ENCODE assay signal across 9 mouse cellular contexts in genomic region chr19:7180756-7181405, GRCm38 (mm10). TPM values are rescaled to one million over a fixed set of nuclear protein-coding genes. Genes with fewer than 3 reads are reported as not detected.
DNase-seq lines count a peak whose midpoint lies in the region; ATAC-seq lines count a peak whose summit lies in the region.
"Had no signal": no experiment of that assay in that cellular context is flagged by ENCODE, and none has a peak within 500 bp of the region (broad histone marks: within the 10 kb centered on the region; RNA-seq: fewer than 3 reads in every experiment).

No protein-coding gene starts in this region.

- ATAC-seq in erythroid progenitor cell, adult 5-6 weeks (replicated peaks; ENCODE audit: low FRiP score, poor library complexity, severe bottlenecking), result no peak
- ATAC-seq: intestine, embryonic 15.5 days had no signal

- peak; percentile 61 for DNase-seq in gastrocnemius, adult 18-20 months (ENCODE audit: low spot score)
- no peak for DNase-seq in gastrocnemius, postnatal 10 days
- DNase-seq in lung, adult 18-20 months, result peak; percentile 57 to 62
- no peak for DNase-seq in lung, postnatal 14 days
- peak; percentile 71 to 84 for DNase-seq in cerebellum, postnatal 10 days
- peak; percentile 87 to 88 for DNase-seq in kidney, postnatal 36 days
- DNase-seq: thymus, postnatal 25 days had no signal

RNA-seq across cellular contexts. Expression of gene Otub1, which starts 25.2 kb away (rescaled TPM):
- total RNA-seq in gastrocnemius, adult 18-20 months (2021), result 10 to 100 TPM; 50.8 to 57.0 TPM
- total RNA-seq in gastrocnemius, postnatal 10 days (2021), result 10 to 100 TPM; 63.2 to 67.3 TPM
- total RNA-seq in erythroid progenitor cell, adult 5-6 weeks (2015; ENCODE audit: low replicate concordance), result 17.3 and 25.6 TPM in 2 replicates
- total RNA-seq in erythroid progenitor cell, adult 5-6 weeks (2017; ENCODE audit: low replicate concordance), result 8.2 and 10.0 TPM in 2 replicates

RNA-seq across cellular contexts. Expression of gene Cox8a, which starts 36.5 kb away (rescaled TPM):
- 100 to 1,000 TPM in 1 of 2 experiments, 10 to 100 TPM in 1; 72.3 to 102 TPM for total RNA-seq in gastrocnemius, adult 18-20 months (2021)
- 100 to 1,000 TPM; 275 to 315 TPM for total RNA-seq in gastrocnemius, postnatal 10 days (2021)
- total RNA-seq in erythroid progenitor cell, adult 5-6 weeks (2015; ENCODE audit: low replicate concordance), result 226 and 267 TPM in 2 replicates
- 106 and 241 TPM in 2 replicates for total RNA-seq in erythroid progenitor cell, adult 5-6 weeks (2017; ENCODE audit: low replicate concordance)

Comparison
In these comparisons a context has a peak if more than half of its experiments do, and no peak if none do; other contexts are left out.
1. DNase-seq: peak in gastrocnemius, adult 18-20 months (single experiment), lung, adult 18-20 months (2 of 2), cerebellum, postnatal 10 days (2 of 2) and kidney, postnatal 36 days (2 of 2); none in gastrocnemius, postnatal 10 days (single experiment) and lung, postnatal 14 days (single experiment).